Mouse (Mus musculus) heart, postnatal 36 days (tissue): ENCODE results near the gene Basp1. TPM values are rescaled to one million over a fixed set of nuclear protein-coding genes. Genes with fewer than 3 reads are reported as not detected.
"Not testable (repeated sequence)": the region's sequence is repeated elsewhere in the genome, so short reads cannot be mapped to it uniquely, and the experiment has no call there.

Source experiments
- DNase-seq, 2 experiments: peaks; one replicate each; pipeline ENCODE4 v3.0.0; 2021 to 2022
- intact Hi-C: fragments of 180-260 bp; cut with DNase I; formaldehyde crosslinking; loops from one replicate; pipeline ENCODE4 v1.15.1; 2025
- total RNA-seq, 2 experiments: library from RNA; stranded (reverse); gene quantifications; 2 replicates each; pipeline ENCODE4 v1.2.3; 2021

Basp1 gene
- 1 to 10 TPM; 1.3 to 1.7 TPM for total RNA-seq

DNA sequence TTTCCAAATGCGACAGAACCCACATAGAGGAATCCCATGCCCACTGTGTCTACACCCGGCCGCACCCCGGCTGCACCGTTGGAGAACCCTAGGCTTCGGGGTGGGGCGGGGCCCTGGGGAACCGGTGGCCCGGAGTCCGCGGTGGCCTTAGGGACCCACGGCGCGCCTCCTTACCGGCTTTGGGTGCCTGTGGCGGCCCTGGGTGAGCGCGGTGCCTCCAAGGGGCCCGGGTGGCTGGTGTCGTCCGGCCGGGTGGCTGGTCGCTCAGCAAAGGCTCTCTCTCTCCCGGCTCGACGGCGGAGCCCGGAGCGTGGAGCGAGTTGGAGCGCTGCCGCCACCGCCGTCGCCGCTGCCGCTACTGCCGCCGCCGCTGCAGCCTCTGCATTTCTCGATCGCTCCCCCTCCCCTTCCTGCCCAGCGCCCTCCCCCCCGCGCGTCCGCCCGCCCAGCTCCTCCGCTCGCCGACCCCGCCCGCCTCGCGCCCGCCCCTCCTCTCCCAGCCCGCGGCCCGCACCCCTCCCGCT, at the start of gene Basp1:
Gene Basp1, minus strand, starts transcription at position 387 of the 524 bp plus-strand sequence.
- DNase-seq: peak; percentile 41 to 50
- intact Hi-C loops: loop anchor here (5.0 kb wide), 1 partner anchor 366 kb away; no protein-coding TSS in a partner anchor

DNA sequence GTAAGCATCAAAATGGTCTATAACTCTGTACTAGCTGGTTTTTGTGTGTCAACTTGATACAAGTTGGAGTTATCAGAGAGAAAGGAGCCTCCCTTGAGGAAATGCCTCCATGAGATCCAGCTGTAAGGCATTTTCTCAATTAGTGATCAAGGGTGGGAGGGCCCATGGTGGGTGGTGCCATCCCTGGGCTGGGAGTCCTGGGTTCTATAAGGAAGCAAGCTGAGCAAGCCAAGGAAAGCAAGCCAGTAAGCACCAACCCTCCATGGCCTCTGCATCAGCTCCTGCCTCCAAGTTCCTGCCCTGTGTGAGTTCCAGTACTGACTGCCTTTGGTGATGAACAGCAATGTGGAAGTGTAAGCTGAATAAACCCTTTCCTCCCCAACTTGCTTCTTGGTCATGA, 49.5 kb upstream of the Basp1 start:
- DNase-seq, intact Hi-C loops: not testable (repeated sequence)

DNA sequence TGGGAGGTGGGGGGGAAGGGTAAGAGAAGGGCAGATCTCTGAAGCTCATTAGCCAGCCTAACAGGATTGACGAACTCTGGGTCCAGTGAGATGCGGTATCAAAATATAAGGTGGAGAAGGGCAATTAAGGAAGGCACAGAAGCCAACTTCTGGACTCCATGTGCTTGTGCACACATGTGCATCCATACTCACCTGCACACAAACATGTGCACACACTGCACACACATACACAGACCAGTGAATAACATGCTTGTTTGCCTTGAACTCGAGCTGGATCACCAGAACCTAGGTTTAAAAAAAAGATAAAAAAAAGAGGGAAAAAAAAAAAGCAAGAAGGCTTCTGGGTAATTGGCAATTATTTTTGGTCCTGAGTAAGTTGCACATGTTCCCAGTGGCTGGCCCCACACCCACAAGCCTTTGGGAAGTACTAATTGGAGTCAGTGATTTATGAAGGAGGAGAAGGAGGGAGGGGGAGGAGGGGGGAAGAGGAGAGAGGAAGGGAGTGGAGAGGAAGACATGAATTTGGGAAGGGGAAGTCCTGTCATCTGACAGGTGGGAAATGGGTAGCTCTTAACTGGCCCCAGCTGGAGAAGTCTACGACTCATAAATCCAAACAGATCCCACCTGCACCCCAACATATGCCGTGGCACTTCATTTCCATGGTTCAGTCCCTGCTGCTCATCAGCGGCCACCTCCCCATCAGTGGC, 48.6 kb upstream of the Basp1 start:
- DNase-seq: no peak
- intact Hi-C loops: no loop called here

DNA sequence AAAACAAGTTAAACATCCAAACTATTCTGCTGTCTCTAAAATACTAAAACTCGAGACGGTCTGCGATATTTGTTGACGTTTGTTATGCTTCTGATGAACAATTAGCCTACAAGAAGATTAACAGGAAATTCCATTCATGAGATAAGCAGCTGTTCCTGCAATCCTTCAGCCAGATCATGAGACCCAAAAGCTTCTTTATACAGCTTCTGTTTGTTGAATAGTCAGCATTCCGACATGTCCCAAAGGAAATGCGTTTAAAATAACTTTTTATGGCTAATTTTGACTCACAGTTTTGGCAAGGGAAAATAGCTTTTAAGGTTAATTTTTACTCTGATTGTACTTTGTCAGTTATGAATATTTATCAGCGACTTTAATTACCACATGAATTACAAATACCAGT, 46.3 kb upstream of the Basp1 start:
- peak in 1 of 2 experiments; percentile 8 for DNase-seq
- intact Hi-C loops: no loop called here

DNA sequence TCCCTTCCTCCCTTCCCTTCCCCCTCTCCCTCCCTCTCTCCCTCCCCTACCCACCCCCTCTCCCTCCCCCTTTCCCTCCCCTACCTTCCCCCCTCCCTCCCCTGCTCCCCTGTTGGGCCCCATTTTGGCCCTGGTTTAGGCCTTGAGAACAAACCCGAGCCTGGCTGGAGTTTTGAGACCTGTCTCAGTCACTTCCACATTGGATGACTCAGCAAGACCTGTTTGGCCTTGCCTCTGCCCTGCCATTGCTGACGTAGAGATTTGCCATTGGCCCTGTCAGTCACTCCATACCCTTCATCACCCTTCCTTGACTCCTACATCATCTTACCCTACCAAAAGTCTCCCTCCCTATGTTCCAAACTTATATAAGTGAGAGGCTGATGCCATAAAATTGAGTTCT, 43.9 kb upstream of the Basp1 start:
- intact Hi-C loops: no loop called here
- no peak for DNase-seq

DNA sequence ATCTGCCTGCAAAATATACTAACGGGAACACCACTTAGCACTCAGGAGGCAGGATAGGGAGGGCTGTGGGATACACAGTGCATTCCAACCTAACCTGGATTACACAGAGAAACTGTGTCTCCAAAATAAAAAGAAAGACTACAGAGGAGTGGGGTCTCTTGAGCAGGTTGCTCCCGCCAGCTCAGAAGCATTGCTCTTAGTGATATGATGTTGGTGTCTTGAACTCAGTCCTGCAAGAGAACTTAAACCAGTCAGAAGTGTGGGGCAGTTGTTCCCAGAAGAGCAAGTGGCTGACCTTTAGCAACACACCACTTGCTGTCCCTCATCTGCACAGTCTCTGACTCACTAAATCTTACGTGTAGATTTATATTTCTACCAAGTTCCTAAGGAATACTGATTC, 40.0 kb upstream of the Basp1 start:
- intact Hi-C loops: no loop called here

DNA sequence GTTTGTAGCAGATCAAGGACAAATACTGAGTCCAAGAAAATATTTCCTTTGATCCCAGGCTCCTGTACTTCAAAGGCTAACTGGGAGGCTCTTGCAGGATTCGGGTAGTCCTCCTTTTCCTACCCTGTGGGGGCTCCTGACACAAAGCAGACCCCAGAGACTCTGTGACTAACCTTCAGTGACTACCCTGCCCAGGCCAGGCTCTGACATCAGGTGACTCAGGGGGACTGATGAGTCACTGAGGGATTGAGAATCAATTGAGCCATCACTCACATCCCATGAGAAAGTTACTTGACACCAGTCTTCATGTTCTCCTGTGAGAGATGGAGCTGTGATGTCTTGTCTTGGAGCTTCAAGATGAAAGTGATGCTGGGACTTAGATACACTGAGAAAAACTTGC, 35.8 kb upstream of the Basp1 start:
- intact Hi-C loops: no loop called here
- no peak for DNase-seq

More for the DNA sequence above, 40.0 kb upstream of the Basp1 start:
- no peak for DNase-seq

DNA sequence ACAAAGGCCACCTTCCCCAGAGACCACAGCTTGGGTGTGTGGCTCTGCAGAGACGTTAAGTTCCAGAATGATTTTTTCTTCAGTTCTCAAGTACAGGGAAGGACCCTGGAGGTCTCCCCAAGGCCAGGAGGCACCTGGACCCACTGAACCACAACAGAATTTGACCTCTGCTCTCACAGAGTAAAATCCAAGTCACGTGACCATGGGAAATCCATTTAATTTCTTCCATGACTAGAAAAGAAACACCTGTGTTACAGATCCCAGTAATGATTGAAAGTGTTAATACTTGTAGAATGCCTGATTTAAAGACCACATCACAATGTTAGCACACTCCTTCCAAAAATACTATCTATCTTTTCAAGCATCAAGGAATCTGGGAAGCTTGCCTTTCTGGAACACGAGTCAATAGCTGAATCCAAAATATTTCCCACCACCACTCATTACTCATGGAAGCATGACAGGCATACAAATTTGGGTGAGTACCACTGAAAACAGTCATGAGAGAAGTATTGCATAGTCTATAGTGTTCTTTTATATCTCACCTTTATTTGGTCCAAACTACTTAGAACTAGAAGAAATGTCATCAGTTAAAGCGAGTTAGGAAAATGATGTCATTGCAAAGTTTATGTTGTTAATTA, 35.3 kb upstream of the Basp1 start:
- no peak for DNase-seq
- intact Hi-C loops: no loop called here

DNA sequence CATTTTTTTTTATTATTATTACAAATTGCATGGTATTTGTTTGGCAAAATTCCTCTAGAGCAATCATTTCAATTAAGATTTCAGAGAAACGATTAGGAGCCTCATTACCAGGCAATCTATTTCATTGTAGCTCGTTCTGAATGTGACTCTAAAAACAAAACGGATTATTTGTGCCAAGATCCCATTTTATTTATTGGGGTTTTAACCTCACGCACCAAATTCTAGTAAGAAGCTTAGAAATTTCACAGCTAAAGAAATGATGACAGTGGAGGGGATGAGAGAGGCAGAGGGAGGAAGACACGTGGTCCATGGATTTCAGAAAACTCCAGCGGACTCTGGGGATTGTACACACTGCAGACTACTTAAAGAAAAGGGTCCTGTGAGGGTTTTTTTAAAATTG, 33.6 kb upstream of the Basp1 start:
- intact Hi-C loops: no loop called here
- DNase-seq: no peak

DNA sequence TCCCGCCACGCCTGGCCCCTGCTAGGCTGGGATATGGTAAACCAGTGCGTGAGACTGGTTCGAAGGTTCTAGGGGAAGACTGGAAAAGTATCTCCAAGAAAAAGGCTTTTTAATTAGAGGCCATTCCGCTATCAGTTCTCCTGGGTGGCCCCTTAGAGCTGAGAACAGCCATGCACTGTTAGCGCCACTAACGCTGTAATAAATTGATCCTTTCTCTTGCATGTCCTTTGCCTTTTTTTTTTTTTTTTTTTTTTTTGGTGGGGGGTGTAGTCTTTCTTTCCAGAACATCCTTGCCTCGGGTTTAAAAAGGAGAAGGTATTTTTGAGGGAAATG, 32.6 kb upstream of the Basp1 start:
- intact Hi-C loops: no loop called here
- DNase-seq: no peak

DNA sequence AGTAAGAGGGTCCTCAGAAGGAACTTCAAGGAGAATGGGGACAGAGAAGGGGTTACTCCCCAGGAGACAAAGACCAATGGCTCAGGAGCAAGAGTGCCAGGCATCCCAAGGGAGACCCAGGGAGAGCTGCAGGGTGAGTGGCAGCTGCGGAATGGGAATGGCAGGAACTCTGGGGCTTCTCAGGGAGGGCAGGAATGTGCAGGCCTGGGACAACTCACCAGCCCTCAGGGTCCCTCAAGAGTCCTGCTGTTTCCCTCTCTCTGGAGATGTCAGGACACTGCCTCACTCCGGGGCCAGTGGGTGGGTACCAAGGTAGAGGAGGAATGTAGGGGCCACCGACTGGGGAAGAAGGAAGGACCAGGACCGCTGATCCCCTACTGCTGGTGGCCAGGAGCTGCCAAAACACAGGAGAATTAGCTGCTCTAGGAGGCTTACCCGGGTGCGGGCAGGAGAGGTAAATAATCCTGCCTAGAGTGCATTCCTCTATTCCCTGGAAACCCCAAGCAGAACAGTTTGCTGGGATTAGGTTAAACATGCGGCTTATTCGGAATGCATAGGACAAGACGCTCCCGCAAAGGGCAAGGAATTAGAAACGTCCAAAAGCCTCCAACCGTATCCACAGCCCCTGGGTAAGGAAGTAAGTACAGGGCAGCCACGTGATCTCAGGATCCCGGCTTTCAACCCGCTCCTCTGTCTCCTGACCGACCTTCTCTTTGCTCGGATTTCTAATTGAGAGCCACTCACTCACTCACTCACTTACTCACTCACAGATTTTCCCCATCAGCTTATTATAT, 32.0 kb upstream of the Basp1 start:
- DNase-seq: no peak
- intact Hi-C loops: no loop called here

DNA sequence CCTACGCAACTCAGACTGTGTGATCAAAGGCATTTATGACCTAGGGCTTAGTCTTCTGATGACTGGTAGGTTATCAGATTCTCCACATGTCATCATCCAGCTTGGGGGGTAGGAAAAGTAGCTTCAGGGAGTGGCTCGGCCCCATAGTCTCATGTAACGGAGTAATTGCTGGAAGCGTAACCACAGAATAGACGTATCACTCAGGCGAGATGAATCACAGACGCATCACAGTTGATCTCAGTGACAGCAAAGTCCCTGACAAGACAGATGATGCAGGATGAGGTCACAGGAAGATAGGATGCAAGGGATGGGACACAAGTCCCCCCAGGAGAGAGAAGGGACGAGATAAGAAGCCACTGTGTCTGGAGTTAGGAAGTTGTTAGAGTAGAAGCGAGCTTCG, 30.6 kb upstream of the Basp1 start:
- intact Hi-C loops: loop anchor here (5.0 kb wide), 1 partner anchor 38 kb away; no protein-coding TSS in a partner anchor
- DNase-seq: no peak

DNA sequence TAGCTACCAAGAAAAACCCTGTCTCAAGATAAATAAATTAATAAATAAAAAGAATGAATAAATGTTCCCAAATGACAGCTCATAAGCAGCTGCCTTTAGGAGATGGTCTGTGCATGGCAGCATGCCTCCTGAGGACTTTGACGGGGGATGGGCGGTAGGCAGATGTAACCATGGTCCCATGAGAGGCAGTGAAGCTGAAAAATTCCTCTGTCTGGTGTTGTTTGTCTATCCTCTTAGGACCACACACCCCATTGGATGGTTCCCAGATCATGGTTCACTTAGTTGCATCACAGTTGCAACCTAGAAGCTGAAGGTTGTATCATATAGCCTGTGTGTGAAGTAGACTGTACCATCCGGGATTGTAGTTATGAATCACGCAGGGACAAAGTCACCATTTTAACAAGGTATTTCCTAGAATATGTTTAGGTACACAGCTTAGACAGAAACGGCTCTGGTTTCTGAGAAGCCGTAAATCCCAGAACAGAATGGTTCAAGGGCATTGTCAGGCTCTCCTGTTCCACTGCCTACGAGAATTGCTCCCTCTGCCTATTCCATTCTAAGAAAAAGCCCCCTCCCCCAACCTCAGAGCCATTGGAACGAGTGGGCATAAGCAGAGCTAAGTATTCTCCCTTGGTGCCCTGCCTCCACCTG, 29.7 kb upstream of the Basp1 start:
- no peak for DNase-seq
- intact Hi-C loops: loop anchor here (5.0 kb wide), 1 partner anchor 39 kb away; no protein-coding TSS in a partner anchor

DNA sequence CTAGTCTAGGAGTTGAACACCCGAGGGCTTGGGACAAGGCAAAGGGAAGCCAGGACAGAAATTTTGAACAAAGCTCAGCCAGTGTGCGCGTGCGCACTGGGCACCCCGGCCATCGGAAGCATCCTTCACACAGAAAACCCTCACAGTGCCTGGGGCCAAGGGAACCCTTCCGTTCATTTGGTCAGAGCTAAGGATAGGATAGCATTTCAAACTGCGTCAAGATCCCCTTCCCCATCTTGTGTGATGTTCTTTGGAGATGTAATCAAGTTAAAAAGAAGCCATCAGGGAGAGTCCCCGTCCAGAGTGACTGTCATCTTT, 28.3 kb upstream of the Basp1 start:
- DNase-seq: no peak
- intact Hi-C loops: loop anchor here (1.0 to 5.0 kb wide), 3 partner anchors 40 to 275 kb away; no protein-coding TSS in a partner anchor

DNA sequence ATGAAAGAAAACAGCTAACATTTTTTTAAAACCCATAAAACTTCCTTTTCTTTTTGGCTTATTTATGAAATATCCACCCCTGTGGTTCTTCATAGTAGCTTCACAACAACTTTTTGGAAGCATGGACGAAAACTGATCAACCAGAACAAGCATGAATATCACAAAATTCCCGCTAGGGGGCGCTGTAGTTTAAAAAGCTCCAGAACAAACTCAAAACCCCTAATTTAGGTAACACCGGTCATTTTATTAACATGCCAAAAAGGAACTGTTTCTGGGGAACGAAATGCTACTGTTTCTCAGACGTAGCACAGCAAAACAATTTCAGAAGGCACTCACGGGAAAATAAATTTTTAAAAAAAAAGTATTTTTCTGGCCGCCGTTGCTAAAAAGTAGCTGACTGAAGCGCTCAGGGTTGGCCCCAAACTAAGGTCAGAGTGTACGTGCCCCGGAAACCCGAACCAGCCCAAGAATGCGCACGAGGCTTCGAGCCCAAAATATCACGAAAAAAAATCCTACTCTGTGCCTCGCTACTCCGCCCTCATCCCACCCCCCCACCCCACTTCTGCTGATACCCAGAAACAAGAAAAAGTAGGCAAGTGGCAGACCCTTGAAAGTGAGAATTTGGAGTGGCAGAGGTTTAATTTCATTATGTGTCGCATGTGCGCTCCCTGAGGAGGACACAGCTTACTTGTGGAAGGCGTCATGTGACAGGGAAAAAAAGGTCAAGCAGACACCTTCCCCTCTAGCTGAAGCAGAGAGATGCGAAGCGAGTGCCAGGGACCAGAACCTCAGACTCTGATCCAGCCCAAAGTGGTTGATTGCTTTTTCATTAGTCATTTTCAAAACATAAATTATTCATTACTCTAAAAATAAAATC, 27.7 kb upstream of the Basp1 start:
- intact Hi-C loops: loop anchor here (1.0 to 5.0 kb wide), 3 partner anchors 41 to 276 kb away; no protein-coding TSS in a partner anchor
- DNase-seq: peak; percentile 64 to 74

DNA sequence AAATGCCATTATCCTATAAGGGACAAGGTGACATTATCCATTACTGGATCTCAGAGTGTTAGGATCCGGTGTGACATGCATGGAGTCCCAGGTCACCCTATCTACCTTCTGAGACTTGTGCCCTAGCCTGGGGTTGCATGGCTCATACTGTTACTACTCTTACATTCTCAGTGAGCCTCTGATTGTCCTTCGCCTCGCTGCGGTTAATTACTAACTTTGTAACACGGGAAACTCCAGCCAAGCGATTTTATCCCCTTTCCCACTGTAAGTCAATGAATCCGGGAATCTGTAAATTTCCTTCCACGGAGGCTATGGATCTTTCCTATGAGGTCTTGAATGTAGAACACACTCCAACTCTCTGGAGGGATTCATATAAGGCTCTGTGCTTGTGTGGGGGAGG, 26.8 kb upstream of the Basp1 start:
- intact Hi-C loops: loop anchor here (5.0 kb wide), 1 partner anchor 42 kb away; no protein-coding TSS in a partner anchor
- no peak for DNase-seq

DNA sequence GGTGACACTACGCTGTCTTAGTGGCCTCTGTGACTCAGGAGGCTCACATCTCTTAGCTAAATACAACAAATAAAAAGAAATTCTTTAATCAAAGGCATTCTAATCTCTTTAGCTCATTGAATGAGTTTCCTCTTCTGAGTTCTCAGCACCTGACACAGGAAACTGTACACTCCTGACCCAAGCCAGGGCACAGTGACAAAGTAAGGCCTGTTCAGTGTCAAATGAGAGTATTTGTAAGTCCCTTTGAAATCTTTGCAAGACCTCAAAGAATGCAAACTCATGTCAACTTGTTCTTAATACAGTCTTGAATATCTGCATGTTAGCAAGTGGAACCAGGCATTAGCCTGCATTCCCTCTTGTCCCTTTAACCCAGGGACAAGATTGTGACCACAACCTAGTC, 18.8 kb upstream of the Basp1 start:
- intact Hi-C loops: no loop called here
- no peak for DNase-seq

DNA sequence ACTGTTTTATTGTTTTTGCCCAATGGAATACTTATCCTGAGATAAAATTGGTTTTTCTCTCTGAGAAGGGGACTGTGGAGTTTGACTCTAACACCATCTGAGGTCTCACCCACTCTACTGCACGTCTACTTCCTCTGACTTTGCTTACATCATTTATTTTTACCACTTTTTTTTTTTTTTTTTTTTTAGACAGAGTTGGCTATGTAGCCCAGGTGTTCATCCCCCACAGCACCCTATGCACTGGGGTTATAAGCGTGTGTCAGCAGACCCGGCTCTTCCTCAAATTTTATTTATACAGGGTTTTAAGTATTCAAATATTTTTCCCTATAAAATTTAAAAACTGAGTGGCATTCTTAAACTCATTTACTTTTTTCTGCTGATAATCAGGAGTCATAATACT, 16.6 kb upstream of the Basp1 start:
- intact Hi-C loops: no loop called here
- DNase-seq: no peak

DNA sequence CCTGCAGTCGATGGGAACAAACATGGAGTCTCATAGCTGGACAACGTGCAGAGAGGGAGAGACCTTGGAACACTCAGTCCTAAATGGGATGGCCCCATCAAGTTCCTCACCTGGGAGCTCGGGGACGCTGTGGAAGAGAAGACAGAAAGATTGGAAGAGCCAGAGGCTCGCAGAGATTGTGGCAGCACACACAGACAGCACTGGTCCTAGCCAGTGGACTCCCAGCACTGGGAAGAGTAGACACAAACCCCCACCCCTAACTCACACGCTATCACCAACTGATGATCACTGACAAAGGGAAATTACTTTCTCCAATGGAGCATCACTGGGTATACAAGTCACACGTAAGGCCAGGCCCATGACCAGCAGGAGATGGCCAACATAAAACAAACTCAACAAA, 15.4 kb upstream of the Basp1 start:
- no peak for DNase-seq
- intact Hi-C loops: loop anchor here (2.0 to 5.0 kb wide), 3 partner anchors 303 to 528 kb away; no protein-coding TSS in a partner anchor

DNA sequence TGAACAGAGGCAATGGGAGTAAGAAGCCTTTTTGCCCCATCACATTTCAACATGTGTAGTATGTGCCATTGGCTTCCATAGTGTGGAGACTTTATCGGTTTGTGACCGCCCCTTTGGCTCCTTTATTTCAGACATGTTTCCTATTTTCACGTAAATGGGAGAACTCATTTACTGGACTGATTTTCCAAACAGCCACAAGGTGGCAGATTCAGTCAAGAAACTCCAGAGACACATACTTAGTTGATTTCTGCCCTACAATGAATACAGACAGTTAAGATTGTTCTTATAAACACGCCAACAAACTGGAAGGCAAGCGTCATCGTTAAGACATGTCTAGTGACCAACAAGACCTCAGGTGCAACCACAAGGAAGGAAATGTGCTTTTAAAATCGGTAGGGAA, 15.0 kb upstream of the Basp1 start:
- peak in 1 of 2 experiments; percentile 23 for DNase-seq
- intact Hi-C loops: loop anchor here (1.0 to 5.0 kb wide), 4 partner anchors 289 to 529 kb away; no protein-coding TSS in a partner anchor
